Mouse (Mus musculus): Measurements from ENCODE around the gene Olfr311.
"Not testable (repeated sequence)": the region's sequence is repeated elsewhere in the genome, so short reads cannot be mapped to it uniquely, and the experiment has no call there.

The Olfr311 gene

DNA sequence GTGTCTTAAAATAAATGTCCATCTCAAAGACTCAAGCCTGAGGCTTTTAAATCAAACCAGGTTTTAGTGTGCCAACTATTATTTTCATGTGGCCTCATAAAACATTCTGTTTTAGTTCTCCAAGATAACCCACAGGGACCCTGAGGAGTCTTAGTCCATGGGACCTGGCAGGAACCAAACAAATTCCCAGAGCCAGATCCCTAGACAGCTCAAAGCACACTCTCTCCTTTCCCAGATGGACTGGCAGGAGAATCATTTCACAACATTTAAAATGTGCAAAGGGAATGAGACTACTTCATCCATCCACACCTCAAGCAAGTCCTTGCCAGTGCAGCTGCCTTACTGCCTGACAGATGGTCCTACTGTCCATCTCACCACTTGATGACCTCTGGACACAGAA lies at the start of gene Olfr311:
TSS of gene Olfr311 (plus strand) at position 301 of the 400 bp plus-strand sequence.
- DNase-seq, result not testable (repeated sequence)

DNA sequence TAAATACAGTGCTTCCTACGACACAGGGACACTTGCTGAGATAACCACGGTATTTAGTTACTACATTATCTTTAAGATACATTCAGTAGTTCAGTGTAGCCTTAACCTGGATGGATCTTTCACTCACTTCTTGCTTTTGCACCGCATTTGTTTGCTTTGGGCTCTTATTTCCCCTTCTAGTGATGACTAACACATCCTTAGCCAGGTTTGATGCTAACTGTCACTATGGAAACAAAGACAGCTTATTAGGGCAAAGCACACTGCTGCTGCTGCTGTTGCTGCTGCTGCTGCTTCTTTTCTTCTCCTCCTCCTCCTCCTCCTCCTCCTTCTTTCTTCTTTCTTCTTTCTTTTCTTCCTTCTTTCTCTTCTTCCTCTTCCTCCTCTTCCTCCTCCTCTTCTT lies 49.5 kb upstream of the Olfr311 start:
- no peak for DNase-seq

GRCm38 (mm10) chr11:58790053-58790452 lies 49.0 kb upstream of the Olfr311 start:
- no peak for DNase-seq

- no peak for DNase-seq
Measured at GRCm38 (mm10) chr11:58790646-58791045, 48.4 kb upstream of the Olfr311 start.

GRCm38 (mm10) chr11:58795856-58796255 lies 43.2 kb upstream of the Olfr311 start:
- DNase-seq, result no peak

- DNase-seq, result peak; percentile 62
Measured at GRCm38 (mm10) chr11:58796850-58797249, 42.2 kb upstream of the Olfr311 start.

DNA sequence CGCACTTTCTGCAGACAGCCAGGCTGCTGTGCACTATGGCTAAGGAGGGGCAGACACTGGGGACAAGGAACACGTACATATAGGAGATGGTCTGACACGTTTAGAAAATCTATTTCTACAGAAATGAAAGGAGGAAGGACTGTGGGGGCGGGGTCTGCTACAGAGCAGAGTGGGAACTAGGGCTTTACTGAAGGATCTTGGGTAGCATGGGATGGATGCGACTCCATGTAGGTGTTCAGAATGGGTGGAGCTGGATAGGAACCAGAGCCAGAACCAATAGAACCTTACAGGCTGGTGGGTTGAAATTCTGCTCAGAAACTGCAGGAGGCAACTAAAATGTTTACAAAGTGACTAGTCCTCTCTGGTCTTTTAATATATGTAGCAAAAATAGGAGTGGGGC lies 39.3 kb upstream of the Olfr311 start:
- peak; percentile 16 for DNase-seq

DNA sequence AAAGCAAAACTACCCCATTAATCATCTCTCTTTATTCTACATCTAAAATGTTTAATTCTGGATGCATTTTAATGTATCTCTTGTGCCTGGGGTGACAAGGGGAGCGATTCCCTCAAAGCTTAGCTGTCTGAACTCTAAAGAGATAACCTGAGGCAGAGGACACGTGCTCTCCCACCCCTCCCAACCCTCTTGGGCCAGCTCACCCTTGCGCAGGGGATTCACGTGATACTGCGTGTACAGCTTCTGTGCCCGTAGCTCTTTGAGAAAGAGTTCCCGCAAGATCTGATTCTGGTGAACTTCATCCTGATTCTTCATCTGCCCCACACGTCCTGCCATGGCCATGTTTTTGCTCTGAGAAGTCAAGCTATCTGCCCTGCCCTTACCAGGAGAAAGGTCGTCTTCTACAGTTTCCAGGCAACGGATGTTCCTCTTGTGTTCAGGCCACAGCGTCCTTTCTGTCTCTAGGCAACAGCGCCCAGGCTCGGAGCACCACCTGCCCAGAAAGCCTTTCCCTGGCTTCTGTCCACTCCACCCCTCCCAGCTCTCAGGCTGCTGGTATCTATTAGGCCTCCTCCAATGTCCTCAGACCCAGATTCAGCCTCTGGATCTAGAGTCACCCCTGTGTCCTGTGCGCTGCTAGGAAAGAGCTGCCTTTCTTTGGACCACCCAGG lies 37.4 kb upstream of the Olfr311 start, which contains the start of gene Fam183b:
TSS of gene Fam183b (minus strand) at position 403 of the 671 bp plus-strand sequence.
- DNase-seq, result no peak

DNA sequence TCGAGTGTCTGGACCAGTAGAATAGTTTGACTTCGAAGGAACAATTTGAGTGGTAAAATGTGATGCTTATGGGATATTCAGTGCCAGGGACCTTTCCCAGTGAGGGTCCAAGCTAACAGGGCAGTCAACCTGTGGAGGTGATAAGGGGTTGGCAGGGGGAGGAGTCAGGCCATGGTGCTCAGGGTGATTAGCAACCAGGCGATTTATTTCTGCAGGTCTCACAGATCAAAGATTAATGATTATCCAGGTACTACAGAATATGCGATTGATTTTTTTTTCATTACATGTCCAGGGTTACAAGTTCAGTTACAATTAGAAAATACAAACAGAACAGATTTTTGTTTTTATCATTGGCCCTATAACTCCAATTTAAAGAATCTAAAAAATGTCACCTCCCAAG lies 35.2 kb upstream of the Olfr311 start:
- DNase-seq, result no peak

DNA sequence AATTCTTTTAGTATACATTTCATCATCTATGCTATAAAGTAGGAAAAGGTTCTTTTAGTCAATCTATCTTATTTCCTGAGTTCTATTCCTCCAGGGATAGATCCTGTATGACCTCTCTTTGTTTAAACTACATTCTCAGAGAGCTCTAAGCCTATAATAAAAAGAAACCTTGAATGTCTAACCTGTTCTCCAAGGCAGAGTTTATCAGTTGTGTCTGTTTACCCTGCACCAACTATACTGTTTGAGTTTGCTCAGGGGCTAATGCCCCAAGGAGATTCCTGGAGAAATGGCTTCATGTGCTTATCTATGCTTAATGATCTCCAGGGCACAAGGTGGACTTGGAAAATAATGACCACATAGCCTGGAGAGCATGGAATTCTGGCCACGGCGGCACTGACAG lies 34.7 kb upstream of the Olfr311 start:
- no peak for DNase-seq

DNA sequence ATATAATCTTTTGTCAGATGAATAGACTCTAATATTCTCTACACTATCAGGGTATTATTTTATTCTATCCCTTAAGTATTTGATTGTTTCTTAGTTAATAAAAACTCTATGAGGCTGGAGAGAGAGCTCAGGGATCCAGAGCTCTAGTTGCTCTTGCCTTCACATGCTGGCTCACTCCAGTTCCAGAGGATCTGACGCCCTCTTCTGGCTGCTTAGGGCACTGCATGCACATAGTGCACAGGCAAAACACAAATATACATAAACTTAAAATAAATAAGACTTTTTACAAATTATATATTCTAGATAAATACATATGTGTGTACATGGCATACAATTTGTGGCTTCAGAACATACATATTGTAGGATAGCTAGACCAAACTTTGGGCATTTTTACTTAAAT lies 27.1 kb upstream of the Olfr311 start:
- no peak for DNase-seq

- DNase-seq, result not testable (repeated sequence)
Measured at GRCm38 (mm10) chr11:58814700-58815099, 24.4 kb upstream of the Olfr311 start, which contains the start of gene Olfr313. Olfr313 (plus strand) TSS chr11:58815000.

DNA sequence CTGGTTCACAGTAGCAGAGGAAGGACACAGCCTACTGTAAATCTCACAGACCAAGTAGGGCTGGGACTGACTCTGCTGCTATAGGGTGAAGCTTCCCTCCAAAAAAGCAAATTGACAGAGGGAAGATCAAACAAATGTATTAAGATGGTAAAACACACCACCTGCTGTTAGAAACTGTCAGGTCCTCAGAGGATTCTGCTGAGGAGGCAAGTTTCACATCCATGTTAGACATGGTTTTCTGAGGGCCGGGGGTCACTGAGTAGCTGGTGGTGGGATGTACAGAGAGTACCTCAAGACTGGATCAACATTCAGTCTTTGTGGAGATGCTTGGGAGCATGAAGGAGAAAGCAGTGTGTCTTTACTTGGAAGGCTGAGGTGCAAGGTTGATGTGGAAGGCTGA lies 23.4 kb upstream of the Olfr311 start:
- no peak for DNase-seq

- DNase-seq, result not testable (repeated sequence)
Measured at GRCm38 (mm10) chr11:58828937-58829336, 10.1 kb upstream of the Olfr311 start, which contains the start of gene Olfr312. Olfr312 (plus strand) TSS chr11:58829237.

GRCm38 (mm10) chr11:58829764-58830163 lies 9.3 kb upstream of the Olfr311 start:
- no peak for DNase-seq

DNA sequence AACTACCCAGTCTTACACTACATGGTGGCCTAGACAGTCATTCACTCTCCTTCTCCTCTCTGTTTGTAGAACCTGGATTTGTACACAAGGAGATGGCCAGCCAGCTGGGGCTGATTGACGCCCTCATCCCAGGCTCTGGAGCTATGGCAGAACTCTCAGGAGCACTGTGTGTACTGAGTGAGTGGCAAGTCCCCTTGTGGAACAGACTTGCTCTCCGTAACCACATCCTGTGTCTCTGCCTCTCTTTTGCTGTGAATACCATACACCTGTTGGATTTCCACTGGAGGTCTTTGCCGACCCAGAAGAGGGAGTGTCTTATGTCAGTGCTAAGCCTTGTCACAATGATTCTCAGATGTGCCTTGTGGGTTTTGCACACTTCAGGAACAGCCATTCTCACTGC lies 6.5 kb upstream of the Olfr311 start:
- DNase-seq, result not testable (repeated sequence)

GRCm38 (mm10) chr11:58846919-58847461 lies 7.9 kb downstream of the Olfr311 start, which contains the start of gene Gm12258:
Gm12258 (plus strand) TSS chr11:58847158.
- DNase-seq, result peak; percentile 84

GRCm38 (mm10) chr11:58847636-58848035 lies 8.6 kb downstream of the Olfr311 start:
- no peak for DNase-seq

DNA sequence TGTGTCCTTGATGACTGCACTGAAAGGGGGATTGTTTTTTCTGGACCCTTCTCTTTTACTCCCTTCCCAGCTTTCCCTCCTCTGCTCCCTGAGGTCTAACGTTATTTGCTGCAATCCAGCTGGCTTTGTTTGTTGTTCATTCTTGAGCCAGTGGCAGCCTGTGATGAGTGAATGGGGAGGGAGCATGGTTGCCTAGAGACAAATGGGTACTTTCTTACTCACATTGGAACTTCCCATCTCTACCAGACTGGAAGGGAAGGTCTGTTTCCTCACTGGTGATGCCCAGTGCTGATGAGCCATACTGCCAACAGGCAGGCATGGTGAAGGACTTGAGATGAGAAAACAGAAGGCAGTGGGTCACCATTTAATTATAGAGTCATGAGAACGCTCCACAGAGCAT lies 10.7 kb downstream of the Olfr311 start:
- DNase-seq, result no peak

DNA sequence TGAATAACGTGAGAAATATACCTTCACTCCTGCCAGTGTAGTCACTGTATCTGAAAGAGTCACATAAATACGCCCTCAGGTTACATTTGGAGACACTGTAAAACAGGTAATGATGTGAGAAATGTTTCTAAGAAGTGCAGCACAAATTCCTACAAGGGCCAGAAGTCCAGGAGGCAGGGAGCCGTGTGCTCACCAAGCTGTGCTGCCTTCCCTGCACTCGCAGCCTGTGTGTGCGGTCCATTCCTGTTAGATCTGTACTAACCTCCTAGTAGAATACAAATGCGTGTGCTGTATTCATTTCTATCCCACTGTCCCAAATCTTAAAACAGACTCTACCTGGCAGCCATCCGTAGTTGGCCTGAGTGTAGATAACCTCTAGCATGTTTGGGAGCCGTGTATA lies 21.7 kb downstream of the Olfr311 start:
- DNase-seq, result no peak

- DNase-seq, result peak; percentile 80
Measured at GRCm38 (mm10) chr11:58867039-58867953, 28.2 kb downstream of the Olfr311 start, which contains the start of gene 2810021J22Rik. 2810021J22Rik (plus strand) TSS chr11:58867216.

GRCm38 (mm10) chr11:58867954-58868330 lies 28.9 kb downstream of the Olfr311 start:
- DNase-seq, result no peak

GRCm38 (mm10) chr11:58870961-58871360 lies 31.9 kb downstream of the Olfr311 start:
- DNase-seq, result no peak
